Mouse (Mus musculus) T-helper 1 cell (primary cell): ENCODE results near the gene Gucy2c.

ENCODE experiments used
- in situ Hi-C: fragments of 300-600 bp; cut with MboI, MseI; formaldehyde crosslinking; loops from one replicate; pipeline ENCODE4 v1.15.1; 2025; ENCODE audit warnings: high pct_unique_total_duplicates

The Gucy2c gene

GRCm38 (mm10) chr6:136672467-136672866, 109.1 kb downstream of the Gucy2c start:
- in situ Hi-C loops, result no loop called here

- in situ Hi-C loops, result no loop called here
These were observed 112.3 kb downstream of the Gucy2c start for GRCm38 (mm10) chr6:136669274-136669673.

GRCm38 (mm10) chr6:136668266-136668986, 113.1 kb downstream of the Gucy2c start:
- in situ Hi-C loops, result no loop called here

GRCm38 (mm10) chr6:136662063-136662462, 119.5 kb downstream of the Gucy2c start:
- in situ Hi-C loops, result no loop called here

GRCm38 (mm10) chr6:136661706-136662016, 119.9 kb downstream of the Gucy2c start, which contains the start of gene Plbd1:
Plbd1 (minus strand) TSS chr6:136661928.
- in situ Hi-C loops, result no loop called here

- in situ Hi-C loops, result no loop called here
These were observed 120.5 kb downstream of the Gucy2c start for GRCm38 (mm10) chr6:136660831-136661705.

- in situ Hi-C loops, result no loop called here
These were observed 122.3 kb downstream of the Gucy2c start for GRCm38 (mm10) chr6:136659226-136659625.

- in situ Hi-C loops, result no loop called here
These were observed 123.3 kb downstream of the Gucy2c start for GRCm38 (mm10) chr6:136658303-136658702.

- in situ Hi-C loops, result no loop called here
These were observed 125.8 kb downstream of the Gucy2c start for GRCm38 (mm10) chr6:136655786-136656185.

GRCm38 (mm10) chr6:136654470-136654869, 127.1 kb downstream of the Gucy2c start:
- in situ Hi-C loops, result no loop called here

- in situ Hi-C loops, result no loop called here
These were observed 128.2 kb downstream of the Gucy2c start for GRCm38 (mm10) chr6:136653331-136653730.

- in situ Hi-C loops, result no loop called here
These were observed 130.9 kb downstream of the Gucy2c start for GRCm38 (mm10) chr6:136650664-136651063.

GRCm38 (mm10) chr6:136647455-136647861, 134.1 kb downstream of the Gucy2c start:
- in situ Hi-C loops, result loop anchor here (5.0 kb wide), 1 partner anchor 80 kb away; no protein-coding TSS in a partner anchor
